Mouse (Mus musculus): Measurements from ENCODE around the gene Pcp2. TPM values are rescaled to one million over a fixed set of nuclear protein-coding genes. Genes with fewer than 3 reads are reported as not detected.
"Not testable (repeated sequence)": the region's sequence is repeated elsewhere in the genome, so short reads cannot be mapped to it uniquely, and the experiment has no call there.

Gene Pcp2
- polyA plus RNA-seq, 1 experiment from 2014 or later = 0.55 TPM

DNA sequence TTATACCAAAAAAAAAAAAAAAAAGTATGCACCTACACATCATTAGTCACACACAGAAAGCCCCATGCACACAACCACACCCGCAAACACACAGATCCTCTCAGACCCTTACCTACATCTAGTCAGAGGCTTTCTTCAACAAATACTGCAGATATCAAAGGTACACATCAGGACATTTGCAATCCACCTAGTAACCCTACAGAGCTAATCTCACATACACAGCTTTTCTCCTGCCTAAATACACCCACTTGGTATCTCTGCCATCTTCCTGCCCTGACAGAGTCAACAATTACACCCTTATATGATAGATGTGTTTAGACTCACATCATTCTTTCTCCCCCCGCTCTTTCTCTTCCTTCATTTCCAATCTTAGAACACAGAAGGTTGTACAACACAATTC is 38.9 kb downstream of the Pcp2 start:
- ATAC-seq = no peak
- H3K9me3 ChIP-seq = no peaks in the 10 kb centered on the region
- H3K27me3 ChIP-seq = no peaks in the 10 kb centered on the region
- no peak overlapping the region for H3K9ac ChIP-seq (replicated peaks)
- H3K4me1 ChIP-seq (replicated peaks) = peaks cover 10% of the 10 kb centered on the region
- WGBS = 89% methylated on average over 2 of the region's 2 CpGs
- no peak overlapping the region for H3K27ac ChIP-seq
- no peaks in the 10 kb centered on the region for H3K36me3 ChIP-seq
- no peak overlapping the region for H3K4me3 ChIP-seq (replicated peaks)
- no peak overlapping the region for H3K4me2 ChIP-seq (replicated peaks)

DNA sequence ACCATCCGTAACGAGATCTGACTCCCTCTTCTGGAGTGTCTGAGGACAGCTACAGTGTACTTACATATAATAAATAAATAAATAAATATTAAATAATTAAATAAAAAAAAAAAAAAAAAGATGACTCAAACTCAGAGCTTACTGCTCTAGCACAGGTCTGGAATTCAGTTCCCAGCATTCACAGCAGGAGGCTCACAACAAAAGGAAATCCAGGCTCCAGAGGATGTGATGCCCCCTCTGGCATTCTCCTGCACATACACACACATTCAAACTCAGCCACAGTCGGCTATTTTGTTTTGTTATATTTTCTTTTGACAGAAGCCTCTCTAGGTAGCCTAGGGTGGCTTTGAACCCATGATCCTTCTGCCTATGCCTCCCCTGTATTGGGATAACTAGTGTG is 43.4 kb downstream of the Pcp2 start:
- ATAC-seq; H3K4me2 ChIP-seq (replicated peaks); H3K27me3 ChIP-seq; H3K4me3 ChIP-seq (replicated peaks); H3K9ac ChIP-seq (replicated peaks); H3K4me1 ChIP-seq (replicated peaks); H3K27ac ChIP-seq; H3K9me3 ChIP-seq; H3K36me3 ChIP-seq: not testable (repeated sequence)
- WGBS = 81% methylated on average over 1 of the region's 3 CpGs

DNA sequence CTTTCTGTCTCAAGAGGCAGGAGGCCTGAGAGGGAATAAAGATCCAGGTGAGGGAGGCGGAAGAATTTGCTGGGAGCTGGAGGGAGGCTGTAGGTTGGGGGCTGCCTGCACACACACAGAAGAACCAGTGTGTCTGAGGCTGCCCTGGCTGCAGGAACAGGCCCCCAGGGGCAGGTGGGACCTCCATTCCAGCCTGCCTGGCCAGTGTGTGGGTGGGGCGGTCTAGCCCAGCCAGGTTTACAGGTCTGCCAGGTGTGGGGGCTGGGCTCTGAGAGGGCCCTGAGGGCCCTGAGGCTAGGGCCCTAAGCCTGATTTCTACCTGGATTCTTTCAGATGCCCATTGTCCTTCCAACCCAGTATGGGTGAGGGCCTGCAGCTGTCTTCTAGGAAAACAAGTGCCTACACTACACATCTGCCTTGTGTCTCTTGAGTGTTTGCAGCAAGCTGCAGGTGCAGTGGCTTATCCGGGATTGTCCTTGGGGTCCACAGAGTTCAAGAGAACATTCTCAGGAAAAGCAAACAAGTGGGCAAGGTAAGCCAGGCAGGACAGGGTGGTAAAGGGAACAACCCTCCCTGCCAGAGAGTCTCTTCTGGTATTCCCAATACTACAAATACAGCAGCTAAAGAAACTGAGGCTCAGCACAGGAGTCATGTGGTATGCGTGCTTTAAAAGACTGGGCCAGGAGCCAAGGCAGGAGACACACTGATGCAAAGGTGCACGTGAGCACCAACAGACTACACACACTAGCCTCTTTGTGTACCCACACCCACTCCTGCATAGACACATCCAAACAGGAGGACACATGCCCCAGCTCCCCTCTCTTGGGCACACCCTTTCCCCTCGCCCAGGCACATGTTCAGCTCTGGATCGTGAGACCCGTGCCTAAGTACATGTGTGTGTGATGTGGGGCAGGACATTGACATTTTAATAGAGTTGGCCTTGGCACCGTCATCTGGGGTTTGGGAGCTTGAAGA is 45.7 kb downstream of the Pcp2 start:
- ATAC-seq = no peak
- Histone ChIP-seq H3K4me1 (replicated peaks) (no peaks in the 10 kb centered on the region), H3K27me3 (no peaks in the 10 kb centered on the region), H3K4me2 (replicated peaks) (no peak overlapping the region), H3K9me3 (no peaks in the 10 kb centered on the region), H3K36me3 (no peaks in the 10 kb centered on the region), H3K27ac (no peak overlapping the region), H3K9ac (replicated peaks) (no peak overlapping the region), H3K4me3 (replicated peaks) (no peak overlapping the region)
- 83% methylated on average over 9 of the region's 9 CpGs for WGBS

DNA sequence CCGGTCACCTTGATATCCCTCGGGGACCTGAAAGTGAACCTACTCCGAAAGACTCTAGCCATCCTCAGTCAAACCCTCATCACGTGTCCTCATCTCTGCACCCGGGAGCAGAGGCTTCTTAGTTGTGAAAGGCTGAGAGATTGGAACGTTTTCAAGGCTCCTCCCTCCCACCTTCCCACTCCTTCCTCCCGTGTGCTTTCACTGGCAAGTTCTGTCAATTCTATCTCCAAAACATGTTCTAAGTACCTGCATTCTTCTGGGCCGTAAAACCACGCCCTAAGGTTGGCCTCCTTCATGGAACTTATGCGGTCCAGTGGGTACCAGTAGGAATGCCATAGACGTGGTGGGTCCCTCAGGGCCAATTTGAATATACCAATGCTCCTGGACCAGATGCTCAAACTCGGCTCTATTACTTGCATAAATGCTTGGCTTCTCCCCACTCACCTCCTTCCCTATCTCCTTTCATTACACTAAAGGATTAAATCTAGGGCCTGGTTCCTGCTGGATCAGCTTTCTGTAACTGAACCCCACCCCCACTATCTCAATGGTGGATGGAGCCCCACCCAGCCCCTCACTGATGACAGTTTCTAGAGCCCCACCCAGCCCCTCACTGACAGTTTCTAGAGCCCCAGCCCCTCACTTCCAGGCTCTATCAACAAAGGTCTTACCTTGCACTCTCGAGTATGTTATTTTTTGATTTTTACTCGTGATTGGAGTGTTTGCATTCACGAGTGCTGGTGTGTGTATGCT is 49.0 kb downstream of the Pcp2 start:
- ATAC-seq = no peak

DNA sequence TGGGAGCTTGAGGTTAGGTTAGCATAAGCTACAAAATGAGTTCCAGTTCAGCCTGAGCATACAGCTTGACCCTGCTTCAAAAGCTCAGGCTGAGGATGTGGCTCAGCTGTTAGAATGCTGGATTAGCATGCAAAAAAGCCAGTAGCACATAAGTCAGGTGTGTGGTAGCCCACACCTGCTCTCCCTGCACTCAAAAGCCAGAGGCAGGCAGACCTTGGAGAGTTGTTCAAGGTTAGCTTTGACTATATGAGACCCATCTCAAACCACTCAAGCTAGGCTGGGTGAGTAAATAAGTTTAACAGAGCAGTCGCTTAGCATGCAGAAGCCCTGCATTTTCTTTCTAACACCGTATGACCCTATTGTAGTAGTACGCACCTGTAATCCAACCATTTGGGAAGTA is 50.8 kb downstream of the Pcp2 start:
- Histone ChIP-seq H3K27me3 (no peaks in the 10 kb centered on the region), H3K4me3 (replicated peaks) (no peak overlapping the region), H3K27ac (no peak overlapping the region), H3K9ac (replicated peaks) (no peak overlapping the region), H3K36me3 (no peaks in the 10 kb centered on the region), H3K4me2 (replicated peaks) (no peak overlapping the region), H3K4me1 (replicated peaks) (no peaks in the 10 kb centered on the region), H3K9me3 (no peaks in the 10 kb centered on the region)
- WGBS = 95% methylated on average over 3 of the region's 3 CpGs
- ATAC-seq = no peak

More for the DNA sequence above, 49.0 kb downstream of the Pcp2 start:
- 80% methylated on average over 15 of the region's 15 CpGs for WGBS
- H3K27me3 ChIP-seq = no peaks in the 10 kb centered on the region
- H3K9me3 ChIP-seq = no peaks in the 10 kb centered on the region
- no peak overlapping the region for H3K9ac ChIP-seq (replicated peaks)
- no peaks in the 10 kb centered on the region for H3K4me1 ChIP-seq (replicated peaks)
- H3K4me3 ChIP-seq (replicated peaks) = no peak overlapping the region
- H3K27ac ChIP-seq = no peak overlapping the region
- H3K4me2 ChIP-seq (replicated peaks) = no peak overlapping the region
- H3K36me3 ChIP-seq = no peaks in the 10 kb centered on the region

Other genes starting within 250 kb of the Pcp2 start
- gene Arhgef18, start 232.5 kb downstream of the Pcp2 start, polyA plus RNA-seq (2015; fragmentation: Nextera tagmentation; extraction: Ambion mirVana) = 10.4 and 12.5 TPM in 2 replicates
- 4.4 and 5.3 TPM in 2 replicates for gene Pex11g, start 157.9 kb downstream of the Pcp2 start, polyA plus RNA-seq (2015; fragmentation: Nextera tagmentation; extraction: Ambion mirVana)
- gene Tex45, start 154.7 kb downstream of the Pcp2 start, polyA plus RNA-seq (2015; fragmentation: Nextera tagmentation; extraction: Ambion mirVana) = 0.17 and 0.23 TPM in 2 replicates
- gene Zfp358, start 132.4 kb downstream of the Pcp2 start, polyA plus RNA-seq (2015; fragmentation: Nextera tagmentation; extraction: Ambion mirVana) = 85.1 and 90.0 TPM in 2 replicates
- 93.4 and 99.6 TPM in 2 replicates for gene Mcoln1, start 125.1 kb downstream of the Pcp2 start, polyA plus RNA-seq (2015; fragmentation: Nextera tagmentation; extraction: Ambion mirVana)
- 33.0 and 34.1 TPM in 2 replicates for gene Pnpla6, start 110.2 kb downstream of the Pcp2 start, polyA plus RNA-seq (2015; fragmentation: Nextera tagmentation; extraction: Ambion mirVana)
- gene C330021F23Rik, start 57.6 kb downstream of the Pcp2 start, polyA plus RNA-seq (2015; fragmentation: Nextera tagmentation; extraction: Ambion mirVana) = 1.1 and 1.3 TPM in 2 replicates
- gene Camsap3, start 38.3 kb downstream of the Pcp2 start, polyA plus RNA-seq (2015; fragmentation: Nextera tagmentation; extraction: Ambion mirVana) = 30.4 and 35.6 TPM in 2 replicates
- gene Xab2, start 4.2 kb downstream of the Pcp2 start, polyA plus RNA-seq (2015; fragmentation: Nextera tagmentation; extraction: Ambion mirVana) = 58.6 and 63.2 TPM in 2 replicates
- gene Pet100, start 4.0 kb downstream of the Pcp2 start, polyA plus RNA-seq (2015; fragmentation: Nextera tagmentation; extraction: Ambion mirVana) = 117 and 119 TPM in 2 replicates
- 28.8 and 31.3 TPM in 2 replicates for gene Stxbp2, start 5.4 kb upstream of the Pcp2 start, polyA plus RNA-seq (2015; fragmentation: Nextera tagmentation; extraction: Ambion mirVana)
- gene Retn, start 30.2 kb upstream of the Pcp2 start, polyA plus RNA-seq (2015; fragmentation: Nextera tagmentation; extraction: Ambion mirVana) = 0.24 and 0.48 TPM in 2 replicates
- gene Mcemp1, start 40.2 kb upstream of the Pcp2 start, polyA plus RNA-seq (2015; fragmentation: Nextera tagmentation; extraction: Ambion mirVana) = 0.40 TPM in 1 of 2 replicates, not detected in the other
- gene Fcor, start 46.8 kb upstream of the Pcp2 start, polyA plus RNA-seq (2015; fragmentation: Nextera tagmentation; extraction: Ambion mirVana) = 9.6 and 12.4 TPM in 2 replicates
- 58.6 and 60.2 TPM in 2 replicates for gene Trappc5, start 50.8 kb upstream of the Pcp2 start, polyA plus RNA-seq (2015; fragmentation: Nextera tagmentation; extraction: Ambion mirVana)
- gene Fcer2a, start 68.6 kb upstream of the Pcp2 start, polyA plus RNA-seq (2015; fragmentation: Nextera tagmentation; extraction: Ambion mirVana) = 0.23 and 0.61 TPM in 2 replicates
- gene Clec4g, start 95.1 kb upstream of the Pcp2 start, polyA plus RNA-seq (2015; fragmentation: Nextera tagmentation; extraction: Ambion mirVana) = not detected in 2 replicates
- gene Cd209a, start 123.4 kb upstream of the Pcp2 start, polyA plus RNA-seq (2015; fragmentation: Nextera tagmentation; extraction: Ambion mirVana) = not detected in 2 replicates
- gene Cd209e, start 228.8 kb upstream of the Pcp2 start, polyA plus RNA-seq (2015; fragmentation: Nextera tagmentation; extraction: Ambion mirVana) = not detected in 2 replicates

Data from midbrain, embryonic 13.5 days (tissue).